Mouse (Mus musculus) kidney, embryonic 14.5 days (tissue): ENCODE measurements at regions not wholly inside any gene's neighbourhood (a gene's known extent, or its start where the extent isn't known, plus 50 kb on each side); places are given as distances from the start of the nearest gene placed in this dataset.

Source experiments
- ATAC-seq: fragments of 200-750 bp; cut with Nextera tagmentation; 2 replicates; pipeline ENCODE4 v1.8.0; 2017; ENCODE audit warnings: moderate number of reproducible peaks, mild to moderate bottlenecking, moderate TSS enrichment, moderate library complexity; ENCODE audit not compliant: low FRiP score, low TSS enrichment
- H3K27ac ChIP-seq: fragments of 300-500 bp; sonication (generic); 2 replicates; pipeline ENCODE4 v1.5.1; 2014; ENCODE audit warnings: low read depth, mild to moderate bottlenecking, low read length, moderate library complexity, mixed read lengths
- H3K27me3 ChIP-seq: fragments of 300-500 bp; sonication (generic); 2 replicates; pipeline ENCODE4 v1.6.1; 2014; ENCODE audit warnings: mild to moderate bottlenecking, low read length; ENCODE audit not compliant: control insufficient read depth, insufficient read depth
- H3K36me3 ChIP-seq: fragments of 300-500 bp; sonication (generic); 2 replicates; pipeline ENCODE4 v1.6.1; 2014; ENCODE audit warnings: low read length, mixed read lengths; ENCODE audit not compliant: control insufficient read depth, insufficient read depth
- H3K4me1 ChIP-seq: fragments of 300-500 bp; sonication (generic); 2 replicates; pipeline ENCODE4 v1.6.1; 2014; ENCODE audit warnings: low read length, mixed read lengths; ENCODE audit not compliant: control insufficient read depth, insufficient read depth
- H3K4me2 ChIP-seq: fragments of 300-500 bp; sonication (generic); replicated peaks from 2 replicates; pipeline ENCODE4 v1.6.1; 2014; ENCODE audit warnings: low read depth, mild to moderate bottlenecking, low read length
- H3K4me3 ChIP-seq: fragments of 300-500 bp; sonication (generic); 2 replicates; pipeline ENCODE4 v1.5.1; 2014; ENCODE audit warnings: mild to moderate bottlenecking, low read length
- H3K9ac ChIP-seq: fragments of 300-500 bp; sonication (generic); 2 replicates; pipeline ENCODE4 v1.6.1; 2014; ENCODE audit warnings: low read depth, mild to moderate bottlenecking, low read length, moderate library complexity
- H3K9me3 ChIP-seq: fragments of 300-500 bp; sonication (generic); 2 replicates; pipeline ENCODE4 v1.6.1; 2016; ENCODE audit warnings: low read length; ENCODE audit not compliant: control insufficient read depth
- WGBS: fragments of 180-500 bp; shearing (Covaris S2); extraction: QIAGEN DNeasy Blood & Tissue Kit; methylation state at CpG from one replicate; pipeline ENCODE4 v1.1.7; 2014; 5-methylcytosine and 5-hydroxymethylcytosine counted together

GRCm38 (mm10) chr14:105800142-105800925 is 96.3 kb downstream of the Spry2 start:
- Histone ChIP-seq H3K4me2 (no peak overlapping the region), H3K9ac (no peak overlapping the region), H3K36me3 (no peaks in the 10 kb centered on the region), H3K27ac (no peak overlapping the region), H3K9me3 (no peaks in the 10 kb centered on the region), H3K4me1 (peaks cover 8% of the 10 kb centered on the region; the same call in 1 of the 2 replicates), H3K4me3 (no peak overlapping the region), H3K27me3 (no peaks in the 10 kb centered on the region)
- WGBS = 69% methylated on average over 13 of the region's 13 CpGs
- no peak for ATAC-seq

DNA sequence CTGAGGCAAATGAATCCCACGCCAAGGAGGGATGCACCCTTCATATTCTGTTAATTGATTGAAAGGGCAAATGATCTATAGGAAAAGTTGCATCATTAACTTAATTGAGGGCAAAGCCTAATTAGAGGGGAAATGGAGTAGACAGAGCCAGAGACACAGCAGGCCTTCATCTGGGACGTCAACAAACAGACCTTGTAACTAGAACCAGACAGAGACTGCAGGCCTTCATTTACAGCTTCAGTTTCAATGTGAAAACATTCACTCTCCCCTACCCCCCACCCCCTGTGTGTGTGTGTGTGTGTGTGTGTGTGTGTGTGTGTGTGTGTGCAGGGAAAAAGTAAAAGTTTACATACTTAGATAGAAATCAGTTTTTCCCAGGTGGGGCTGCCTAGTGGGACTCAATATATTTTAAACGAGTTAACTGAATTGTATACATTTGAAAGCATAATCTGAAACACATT is 97.2 kb downstream of the Spry2 start:
- WGBS = 36% methylated on average over 3 of the region's 3 CpGs
- no peak for ATAC-seq
- no peak overlapping the region for H3K4me2 ChIP-seq

DNA sequence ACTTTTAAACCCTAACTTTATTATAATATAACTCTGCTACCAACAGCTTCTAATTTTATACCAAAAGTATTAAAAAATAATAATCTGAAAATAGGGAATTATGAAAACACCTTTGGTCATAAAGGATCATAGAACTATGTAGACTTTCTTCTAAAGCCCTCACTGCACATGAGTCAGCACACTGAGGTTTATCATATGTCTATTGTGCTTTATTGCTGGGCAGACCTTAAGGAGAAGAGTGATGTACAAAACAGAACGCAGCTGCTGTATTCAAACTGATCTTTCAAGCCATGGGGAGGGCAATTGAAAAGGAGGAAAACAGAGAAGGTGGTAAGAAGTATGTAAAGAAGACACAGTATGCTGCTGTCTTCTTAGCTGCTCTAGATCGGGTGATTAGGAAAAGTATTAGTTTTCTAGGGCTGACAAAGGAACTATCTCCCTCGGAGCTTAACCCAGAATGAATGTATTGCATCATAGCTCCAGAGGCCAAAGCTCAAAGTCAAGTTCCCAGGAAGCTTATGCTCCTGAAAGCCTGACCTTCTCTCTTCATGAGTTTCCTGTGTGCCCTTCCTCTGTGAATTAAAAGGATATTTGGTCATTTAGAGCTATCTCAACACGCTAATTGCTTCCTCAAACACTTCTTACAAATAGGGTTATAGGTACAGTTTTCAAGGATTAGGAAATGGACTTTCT is 103.5 kb downstream of the Spry2 start:
- Histone ChIP-seq H3K4me1 (no peaks in the 10 kb centered on the region), H3K4me2 (no peak overlapping the region), H3K36me3 (no peaks in the 10 kb centered on the region), H3K4me3 (no peak overlapping the region), H3K9me3 (no peaks in the 10 kb centered on the region), H3K9ac (no peak overlapping the region), H3K27ac (no peak overlapping the region), H3K27me3 (no peaks in the 10 kb centered on the region)
- WGBS = 74% methylated on average over 4 of the region's 4 CpGs
- ATAC-seq = no peak

More for the DNA sequence above, 97.2 kb downstream of the Spry2 start:
- H3K4me1 ChIP-seq = peaks cover 8% of the 10 kb centered on the region; the same call in 1 of the 2 replicates
- no peak overlapping the region for H3K9ac ChIP-seq
- no peaks in the 10 kb centered on the region for H3K36me3 ChIP-seq
- no peak overlapping the region for H3K27ac ChIP-seq
- H3K4me3 ChIP-seq = no peak overlapping the region
- no peaks in the 10 kb centered on the region for H3K9me3 ChIP-seq
- no peaks in the 10 kb centered on the region for H3K27me3 ChIP-seq

DNA sequence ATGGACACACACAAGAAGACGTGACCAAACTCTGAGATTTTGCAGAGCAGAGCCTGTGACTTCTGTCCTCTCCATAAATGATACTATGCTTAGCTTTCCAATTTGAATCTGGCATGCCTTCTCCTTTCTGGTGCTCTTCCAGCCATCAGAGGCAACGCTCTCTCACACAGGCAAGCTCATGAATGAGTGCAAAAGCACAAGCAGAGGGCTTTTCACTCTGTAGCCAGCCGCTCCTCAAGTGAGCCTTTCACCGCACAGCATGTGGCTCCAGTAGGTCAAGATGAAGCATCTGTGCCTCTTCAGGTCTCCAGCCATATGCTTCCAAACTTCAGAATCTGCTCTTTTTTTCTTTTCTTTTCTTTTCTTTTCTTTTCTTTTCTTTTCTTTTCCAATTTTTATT is 106.2 kb downstream of the Spry2 start:
- H3K27ac ChIP-seq = no peak overlapping the region
- H3K27me3 ChIP-seq = no peaks in the 10 kb centered on the region
- no peak overlapping the region for H3K4me3 ChIP-seq
- 95% methylated on average over 4 of the region's 4 CpGs for WGBS
- no peak overlapping the region for H3K4me2 ChIP-seq
- no peaks in the 10 kb centered on the region for H3K4me1 ChIP-seq
- H3K9ac ChIP-seq = no peak overlapping the region
- no peaks in the 10 kb centered on the region for H3K36me3 ChIP-seq
- ATAC-seq = no peak
- H3K9me3 ChIP-seq = no peaks in the 10 kb centered on the region

DNA sequence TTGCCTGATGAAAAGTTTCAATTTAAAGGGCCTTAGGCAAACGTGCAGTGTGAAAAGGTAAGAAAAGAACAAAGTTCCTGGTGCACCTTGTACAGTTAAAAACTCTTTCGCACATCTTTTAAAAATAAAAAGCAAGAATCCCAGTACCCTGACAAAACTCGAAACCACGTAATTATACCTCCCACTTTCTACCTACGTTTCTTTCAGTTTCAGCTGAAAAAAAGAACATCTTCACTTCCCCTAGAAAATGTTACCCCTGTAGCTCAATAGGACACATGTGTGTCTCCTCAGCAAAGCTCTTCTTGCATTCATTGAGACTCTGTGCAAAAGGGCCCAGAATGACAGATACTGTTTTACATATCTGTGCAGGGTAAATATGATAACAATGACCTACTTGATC is 113.2 kb downstream of the Spry2 start:
- Histone ChIP-seq H3K4me2 (no peak overlapping the region), H3K9ac (no peak overlapping the region), H3K27ac (no peak overlapping the region), H3K4me1 (no peaks in the 10 kb centered on the region), H3K36me3 (no peaks in the 10 kb centered on the region), H3K4me3 (no peak overlapping the region), H3K27me3 (no peaks in the 10 kb centered on the region), H3K9me3 (no peaks in the 10 kb centered on the region)
- no peak for ATAC-seq
- WGBS = 86% methylated on average over 5 of the region's 5 CpGs

GRCm38 (mm10) chr14:105779760-105780159 is 116.9 kb downstream of the Spry2 start:
- Histone ChIP-seq H3K4me1 (no peaks in the 10 kb centered on the region), H3K9ac (no peak overlapping the region), H3K27ac (no peak overlapping the region), H3K4me2 (no peak overlapping the region), H3K27me3 (no peaks in the 10 kb centered on the region), H3K4me3 (no peak overlapping the region), H3K9me3 (no peaks in the 10 kb centered on the region), H3K36me3 (no peaks in the 10 kb centered on the region)
- no peak for ATAC-seq
- WGBS = 81% methylated on average over 3 of the region's 3 CpGs

- no peaks in the 10 kb centered on the region for H3K36me3 ChIP-seq
- no peak overlapping the region for H3K27ac ChIP-seq
- H3K4me2 ChIP-seq = no peak overlapping the region
- no peak overlapping the region for H3K9ac ChIP-seq
- no peak overlapping the region for H3K4me3 ChIP-seq
- WGBS = 69% methylated on average over 4 of the region's 4 CpGs
- no peaks in the 10 kb centered on the region for H3K9me3 ChIP-seq
- no peaks in the 10 kb centered on the region for H3K27me3 ChIP-seq
- ATAC-seq = no peak
- H3K4me1 ChIP-seq = no peaks in the 10 kb centered on the region
Measured at GRCm38 (mm10) chr14:105779349-105779748, 117.3 kb downstream of the Spry2 start.

DNA sequence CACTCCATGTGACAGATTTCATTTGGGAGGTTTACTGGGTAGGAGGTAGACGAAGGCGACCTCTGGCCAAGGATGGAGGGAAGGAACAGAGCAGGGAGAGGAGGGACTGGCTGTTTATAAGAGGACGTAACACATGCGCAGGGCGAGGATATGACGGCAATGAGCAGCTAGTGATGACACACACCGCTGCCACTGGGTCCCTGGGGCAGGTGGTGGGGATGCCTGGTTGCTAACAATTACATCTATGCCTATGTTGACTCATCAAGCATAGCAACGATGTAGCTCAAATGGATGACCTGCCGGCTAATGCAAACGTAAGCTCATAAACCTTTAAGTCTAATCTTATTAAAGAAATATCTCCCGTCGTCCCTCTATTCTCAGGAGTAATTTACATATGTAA is 122.9 kb downstream of the Spry2 start:
- H3K36me3 ChIP-seq = no peaks in the 10 kb centered on the region
- H3K4me3 ChIP-seq = no peak overlapping the region
- no peaks in the 10 kb centered on the region for H3K27me3 ChIP-seq
- 89% methylated on average over 12 of the region's 12 CpGs for WGBS
- no peaks in the 10 kb centered on the region for H3K4me1 ChIP-seq
- no peaks in the 10 kb centered on the region for H3K9me3 ChIP-seq
- no peak overlapping the region for H3K4me2 ChIP-seq
- H3K27ac ChIP-seq = no peak overlapping the region
- no peak overlapping the region for H3K9ac ChIP-seq
- no peak for ATAC-seq

GRCm38 (mm10) chr14:105767100-105767499 is 129.5 kb downstream of the Spry2 start:
- H3K4me2 ChIP-seq = no peak overlapping the region
- no peaks in the 10 kb centered on the region for H3K27me3 ChIP-seq
- H3K9ac ChIP-seq = no peak overlapping the region
- no peak overlapping the region for H3K4me3 ChIP-seq
- ATAC-seq = no peak
- WGBS = 52% methylated on average over 4 of the region's 4 CpGs
- H3K4me1 ChIP-seq = no peaks in the 10 kb centered on the region
- H3K27ac ChIP-seq = no peak overlapping the region
- H3K9me3 ChIP-seq = no peaks in the 10 kb centered on the region
- no peaks in the 10 kb centered on the region for H3K36me3 ChIP-seq
